Mouse (Mus musculus) CD4-positive, CD25-positive, alpha-beta regulatory T cell, adult 9 weeks (primary cell): ENCODE data around the gene Cdx4. TPM values are rescaled to one million over a fixed set of nuclear protein-coding genes. Genes with fewer than 3 reads are reported as not detected.

Experiments
- polyA plus RNA-seq: library from polyadenylated mRNA; unstranded; fragments of 100-300 nt; shearing (Covaris generic); gene quantifications from one replicate; pipeline ENCODE4 v1.2.1, GENCODE M21; 2017

Cdx4 gene
- polyA plus RNA-seq = not detected

DNA sequence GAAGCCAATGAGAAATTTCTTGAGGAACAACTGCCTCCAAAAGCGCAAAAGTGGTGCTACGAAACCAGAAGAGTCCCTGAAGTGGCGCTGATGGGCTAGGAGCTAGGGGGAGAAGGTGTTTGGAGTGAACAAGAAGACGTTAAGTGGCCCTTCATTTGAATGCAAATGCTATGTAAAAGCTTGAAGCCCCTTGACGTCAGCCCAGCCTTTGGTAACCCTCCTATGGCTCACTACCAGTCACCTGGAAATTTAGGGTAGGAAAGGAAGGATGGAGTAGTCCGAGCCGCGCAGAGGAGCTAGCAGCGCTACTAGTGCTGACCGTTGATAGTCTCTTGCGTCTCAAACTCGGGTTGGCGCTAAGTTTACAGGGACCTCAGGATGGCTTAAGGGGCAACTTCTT is at the start of gene Cdx4:
Gene Cdx4, plus strand, starts transcription at position 253 of the 400 bp plus-strand sequence.

DNA sequence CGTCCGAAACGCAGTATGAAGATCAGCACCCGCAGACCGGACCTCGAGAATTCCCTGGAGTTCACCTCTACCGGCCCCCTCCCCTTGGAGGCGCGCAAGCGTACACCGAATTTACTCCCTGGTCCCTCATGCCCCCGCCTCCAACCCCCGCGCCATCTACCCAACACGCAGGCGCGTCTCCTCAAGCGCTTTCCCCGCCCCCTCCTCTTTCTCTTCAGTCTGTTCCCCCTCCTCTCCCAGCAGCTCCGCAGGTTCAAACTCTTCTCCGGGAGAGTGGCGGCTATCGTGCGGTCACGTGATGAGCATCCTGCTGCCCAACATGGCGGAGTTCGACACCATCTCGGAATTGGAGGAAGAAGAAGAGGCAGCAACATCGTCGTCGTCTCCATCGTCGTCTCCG is 35.1 kb downstream of the Cdx4 start, which contains the start of gene Chic1:
Gene Chic1, plus strand, starts transcription at position 190 of the 400 bp plus-strand sequence.

Other genes with a start within 250 kb of the Cdx4 start
- gene Nap1l2, start 134.8 kb upstream of the Cdx4 start, polyA plus RNA-seq = not detected
- gene Chic1, start 35.1 kb downstream of the Cdx4 start, polyA plus RNA-seq = 4.0 TPM
- 0.57 TPM for gene Tsx, start 93.1 kb downstream of the Cdx4 start, polyA plus RNA-seq
- not detected for gene Gm26992, start 100.6 kb downstream of the Cdx4 start, polyA plus RNA-seq